Mouse (Mus musculus) E14TG2a.4 (cell line): ENCODE data around the gene Agap1.

ENCODE experiments used
- H3K27me3 ChIP-seq: 2 replicates; pipeline ENCODE4 v1.6.1; 2014; ENCODE audit warnings: low read length, control low read depth; ENCODE audit not compliant: insufficient read depth
- H3K36me3 ChIP-seq: 2 replicates; pipeline ENCODE4 v1.6.1; 2014; ENCODE audit warnings: low read length, control low read depth; ENCODE audit not compliant: insufficient read depth
- H3K4me1 ChIP-seq: replicated peaks from 2 replicates; pipeline ENCODE4 v1.6.1; 2014; ENCODE audit warnings: low read depth, low read length, control low read depth
- H3K4me3 ChIP-seq: replicated peaks from 2 replicates; pipeline ENCODE4 v1.5.1; 2014; ENCODE audit warnings: mild to moderate bottlenecking, low read length
- H3K9me3 ChIP-seq: 2 replicates; pipeline ENCODE4 v1.6.1; 2014; ENCODE audit warnings: low read length, control low read depth
- CTCF ChIP-seq: conservative IDR thresholded peaks from 2 replicates; pipeline ENCODE4 v1.5.1; 2014; ENCODE audit warnings: low read length
- NANOG ChIP-seq: IDR thresholded peaks from 2 replicates; pipeline ENCODE4 v1.6.1; 2014; ENCODE audit warnings: borderline replicate concordance, low read length, mixed read lengths
- POU5F1 ChIP-seq: IDR thresholded peaks from 2 replicates; pipeline ENCODE4 v1.6.1; 2014; ENCODE audit warnings: low read length, borderline replicate concordance

Gene Agap1

GRCm38 (mm10) chr1:89553791-89554190 lies 99.2 kb downstream of the Agap1 start:
- H3K36me3 ChIP-seq = peaks cover 2% of the 10 kb centered on the region; the same call in 1 of the 2 replicates
- H3K4me1 ChIP-seq = peaks cover 14% of the 10 kb centered on the region; the same call in 1 of the 2 replicates
- TF ChIP-seq POU5F1 = no peak
- TF ChIP-seq NANOG = no peak
- no peak for TF ChIP-seq CTCF
- no peaks in the 10 kb centered on the region for H3K9me3 ChIP-seq
- no peaks in the 10 kb centered on the region for H3K27me3 ChIP-seq
- H3K4me3 ChIP-seq = no peak overlapping the region

- no peaks in the 10 kb centered on the region for H3K27me3 ChIP-seq
- H3K9me3 ChIP-seq = no peaks in the 10 kb centered on the region
- H3K4me1 ChIP-seq = peaks cover 7% of the 10 kb centered on the region; the same call in 1 of the 2 replicates
- no peak overlapping the region for H3K4me3 ChIP-seq
- no peak for TF ChIP-seq POU5F1
- no peak for TF ChIP-seq NANOG
- no peak for TF ChIP-seq CTCF
- peaks cover 2% of the 10 kb centered on the region; the same call in 1 of the 2 replicates for H3K36me3 ChIP-seq
Measured at GRCm38 (mm10) chr1:89554969-89555856, 100.6 kb downstream of the Agap1 start.

- no peak overlapping the region for H3K4me3 ChIP-seq
- H3K36me3 ChIP-seq = peaks cover 2% of the 10 kb centered on the region; the same call in 1 of the 2 replicates
- H3K27me3 ChIP-seq = no peaks in the 10 kb centered on the region
- peaks cover 7% of the 10 kb centered on the region; the same call in 1 of the 2 replicates for H3K4me1 ChIP-seq
- no peaks in the 10 kb centered on the region for H3K9me3 ChIP-seq
- TF ChIP-seq NANOG (no peak), POU5F1 (no peak), CTCF (no peak)
Measured at GRCm38 (mm10) chr1:89556006-89556405, 101.4 kb downstream of the Agap1 start.

- TF ChIP-seq CTCF = no peak
- TF ChIP-seq NANOG = no peak
- TF ChIP-seq POU5F1 = no peak
- H3K4me3 ChIP-seq = no peak overlapping the region
- H3K4me1 ChIP-seq = peaks cover 12% of the 10 kb centered on the region
- H3K9me3 ChIP-seq = no peaks in the 10 kb centered on the region
- H3K27me3 ChIP-seq = no peaks in the 10 kb centered on the region
- peaks cover 2% of the 10 kb centered on the region; the same call in 1 of the 2 replicates for H3K36me3 ChIP-seq
Measured at GRCm38 (mm10) chr1:89557401-89557800, 102.8 kb downstream of the Agap1 start.

GRCm38 (mm10) chr1:89558080-89558479 lies 103.5 kb downstream of the Agap1 start:
- Histone ChIP-seq H3K9me3 (no peaks in the 10 kb centered on the region), H3K27me3 (no peaks in the 10 kb centered on the region), H3K36me3 (peaks cover 2% of the 10 kb centered on the region; the same call in 1 of the 2 replicates), H3K4me1 (peaks cover 19% of the 10 kb centered on the region), H3K4me3 (no peak overlapping the region)
- TF ChIP-seq NANOG (no peak), CTCF (no peak), POU5F1 (no peak)

GRCm38 (mm10) chr1:89563399-89563798 lies 108.8 kb downstream of the Agap1 start:
- TF ChIP-seq POU5F1 (no peak), NANOG (no peak), CTCF (no peak)
- H3K4me3 ChIP-seq = no peak overlapping the region
- H3K4me1 ChIP-seq = peaks cover 30% of the 10 kb centered on the region
- H3K27me3 ChIP-seq = no peaks in the 10 kb centered on the region
- H3K36me3 ChIP-seq = no peaks in the 10 kb centered on the region
- H3K9me3 ChIP-seq = no peaks in the 10 kb centered on the region

- no peaks in the 10 kb centered on the region for H3K9me3 ChIP-seq
- H3K36me3 ChIP-seq = no peaks in the 10 kb centered on the region
- no peaks in the 10 kb centered on the region for H3K27me3 ChIP-seq
- H3K4me1 ChIP-seq = peaks cover 38% of the 10 kb centered on the region
- no peak overlapping the region for H3K4me3 ChIP-seq
- TF ChIP-seq CTCF (no peak), NANOG (no peak), POU5F1 (no peak)
Measured at GRCm38 (mm10) chr1:89566578-89567488, 112.2 kb downstream of the Agap1 start.
